Mouse (Mus musculus): ENCODE data around the gene Sdk1. TPM values are rescaled to one million over a fixed set of nuclear protein-coding genes. Genes with fewer than 3 reads are reported as not detected.

The Sdk1 gene
- polyA plus RNA-seq, 1 experiment = not detected

GRCm38 (mm10) chr5:141698406-141698805 lies 457.1 kb downstream of the Sdk1 start:
- H3K27ac ChIP-seq (ENCODE audit: insufficient read depth, low read depth, low read length) = no peak overlapping the region
- WGBS = 57% methylated on average over 3 of the region's 3 CpGs
- no peak overlapping the region for H3K4me3 ChIP-seq (ENCODE audit: insufficient read depth, low read depth, low read length)
- peaks cover 8% of the 10 kb centered on the region; the same call in 1 of the 2 replicates for H3K4me1 ChIP-seq (ENCODE audit: control insufficient read depth, insufficient read depth, low read length)
- TF ChIP-seq POLR2A (IDR thresholded peaks at IDR 0.05; ENCODE audit: insufficient read depth, low read depth, low read length) (no peak), CTCF (IDR thresholded peaks at IDR 0.05; ENCODE audit: insufficient read depth, low read depth, low read length) (no peak)

- no peak overlapping the region for H3K4me3 ChIP-seq (ENCODE audit: insufficient read depth, low read depth, low read length)
- WGBS = 57% methylated on average over 3 of the region's 3 CpGs
Measured at GRCm38 (mm10) chr5:141720751-141721150, 479.5 kb downstream of the Sdk1 start.

GRCm38 (mm10) chr5:141727968-141728367 lies 486.7 kb downstream of the Sdk1 start:
- WGBS = 64% methylated on average over 2 of the region's 2 CpGs
- Histone ChIP-seq H3K4me3 (ENCODE audit: insufficient read depth, low read depth, low read length) (no peak overlapping the region), H3K27ac (ENCODE audit: insufficient read depth, low read depth, low read length) (no peak overlapping the region), H3K4me1 (ENCODE audit: control insufficient read depth, insufficient read depth, low read length) (no peaks in the 10 kb centered on the region)
- no peak for TF ChIP-seq CTCF (IDR thresholded peaks at IDR 0.05; ENCODE audit: insufficient read depth, low read depth, low read length)

More at GRCm38 (mm10) chr5:141720751-141721150, 479.5 kb downstream of the Sdk1 start:
- no peak for TF ChIP-seq POLR2A (IDR thresholded peaks at IDR 0.05; ENCODE audit: insufficient read depth, low read depth, low read length)
- TF ChIP-seq CTCF (IDR thresholded peaks at IDR 0.05; ENCODE audit: insufficient read depth, low read depth, low read length) = no peak
- no peak overlapping the region for H3K27ac ChIP-seq (ENCODE audit: insufficient read depth, low read depth, low read length)
- H3K4me1 ChIP-seq (ENCODE audit: control insufficient read depth, insufficient read depth, low read length) = no peaks in the 10 kb centered on the region

- no peak overlapping the region for H3K4me3 ChIP-seq (ENCODE audit: insufficient read depth, low read depth, low read length)
- TF ChIP-seq CTCF (IDR thresholded peaks at IDR 0.05; ENCODE audit: insufficient read depth, low read depth, low read length) (no peak), POLR2A (IDR thresholded peaks at IDR 0.05; ENCODE audit: insufficient read depth, low read depth, low read length) (no peak)
- 74% methylated on average over 4 of the region's 4 CpGs for WGBS
Measured at GRCm38 (mm10) chr5:141730006-141730405, 488.7 kb downstream of the Sdk1 start.

GRCm38 (mm10) chr5:141738725-141739124 lies 497.4 kb downstream of the Sdk1 start:
- Histone ChIP-seq H3K27ac (ENCODE audit: insufficient read depth, low read depth, low read length) (no peak overlapping the region), H3K4me1 (ENCODE audit: control insufficient read depth, insufficient read depth, low read length) (no peaks in the 10 kb centered on the region), H3K4me3 (ENCODE audit: insufficient read depth, low read depth, low read length) (no peak overlapping the region)
- WGBS = 76% methylated on average over 5 of the region's 5 CpGs
- TF ChIP-seq POLR2A (IDR thresholded peaks at IDR 0.05; ENCODE audit: insufficient read depth, low read depth, low read length) (no peak), CTCF (IDR thresholded peaks at IDR 0.05; ENCODE audit: insufficient read depth, low read depth, low read length) (no peak)

More at GRCm38 (mm10) chr5:141730006-141730405, 488.7 kb downstream of the Sdk1 start:
- no peaks in the 10 kb centered on the region for H3K4me1 ChIP-seq (ENCODE audit: control insufficient read depth, insufficient read depth, low read length)
- H3K27ac ChIP-seq (ENCODE audit: insufficient read depth, low read depth, low read length) = no peak overlapping the region

GRCm38 (mm10) chr5:141748793-141749192 lies 507.5 kb downstream of the Sdk1 start:
- TF ChIP-seq POLR2A (IDR thresholded peaks at IDR 0.05; ENCODE audit: insufficient read depth, low read depth, low read length) = no peak
- no peak for TF ChIP-seq CTCF (IDR thresholded peaks at IDR 0.05; ENCODE audit: insufficient read depth, low read depth, low read length)
- WGBS = 87% methylated on average over 4 of the region's 4 CpGs
- H3K27ac ChIP-seq (ENCODE audit: insufficient read depth, low read depth, low read length) = no peak overlapping the region
- no peaks in the 10 kb centered on the region for H3K4me1 ChIP-seq (ENCODE audit: control insufficient read depth, insufficient read depth, low read length)
- no peak overlapping the region for H3K4me3 ChIP-seq (ENCODE audit: insufficient read depth, low read depth, low read length)

GRCm38 (mm10) chr5:141754278-141754677 lies 513.0 kb downstream of the Sdk1 start:
- H3K4me3 ChIP-seq (ENCODE audit: insufficient read depth, low read depth, low read length) = no peak overlapping the region
- H3K27ac ChIP-seq (ENCODE audit: insufficient read depth, low read depth, low read length) = no peak overlapping the region
- TF ChIP-seq POLR2A (IDR thresholded peaks at IDR 0.05; ENCODE audit: insufficient read depth, low read depth, low read length) (no peak), CTCF (IDR thresholded peaks at IDR 0.05; ENCODE audit: insufficient read depth, low read depth, low read length) (no peak)
- peaks cover 9% of the 10 kb centered on the region; the same call in 1 of the 2 replicates for H3K4me1 ChIP-seq (ENCODE audit: control insufficient read depth, insufficient read depth, low read length)
- WGBS = 9% methylated on average over 7 of the region's 7 CpGs

GRCm38 (mm10) chr5:141758885-141759284 lies 517.6 kb downstream of the Sdk1 start:
- Histone ChIP-seq H3K27ac (ENCODE audit: insufficient read depth, low read depth, low read length) (no peak overlapping the region), H3K4me1 (ENCODE audit: control insufficient read depth, insufficient read depth, low read length) (peaks cover 9% of the 10 kb centered on the region; the same call in 1 of the 2 replicates), H3K4me3 (ENCODE audit: insufficient read depth, low read depth, low read length) (no peak overlapping the region)
- 76% methylated on average over 8 of the region's 8 CpGs for WGBS
- no peak for TF ChIP-seq CTCF (IDR thresholded peaks at IDR 0.05; ENCODE audit: insufficient read depth, low read depth, low read length)
- no peak for TF ChIP-seq POLR2A (IDR thresholded peaks at IDR 0.05; ENCODE audit: insufficient read depth, low read depth, low read length)

- WGBS = over 99% methylated on average over 6 of the region's 6 CpGs
- H3K4me3 ChIP-seq (ENCODE audit: insufficient read depth, low read depth, low read length) = no peak overlapping the region
- H3K4me1 ChIP-seq (ENCODE audit: control insufficient read depth, insufficient read depth, low read length) = no peaks in the 10 kb centered on the region
- no peak for TF ChIP-seq CTCF (IDR thresholded peaks at IDR 0.05; ENCODE audit: insufficient read depth, low read depth, low read length)
- TF ChIP-seq POLR2A (IDR thresholded peaks at IDR 0.05; ENCODE audit: insufficient read depth, low read depth, low read length) = no peak
- H3K27ac ChIP-seq (ENCODE audit: insufficient read depth, low read depth, low read length) = no peak overlapping the region
Measured at GRCm38 (mm10) chr5:141764111-141764510, 522.8 kb downstream of the Sdk1 start.

Measured in olfactory bulb, adult 2 months (tissue).